Mouse (Mus musculus): Measurements from ENCODE around the gene Fam43b.
A peak's percentile ranks its signal among the peaks of the same experiment; 100 is the strongest.

Gene Fam43b

GRCm38 (mm10) chr4:138351821-138352220 is 44.5 kb downstream of the Fam43b start:
- Histone ChIP-seq H3K36me3 (ENCODE audit: insufficient read depth, low read length) (no peaks in the 10 kb centered on the region), H3K9me3 (ENCODE audit: low read length) (no peaks in the 10 kb centered on the region), H3K4me3 (replicated peaks; ENCODE audit: low read length) (no peak overlapping the region), H3K4me1 (replicated peaks; ENCODE audit: low read depth, low read length) (peaks cover 14% of the 10 kb centered on the region; the same call in 1 of the 2 replicates), H3K27me3 (ENCODE audit: insufficient read depth, low read length) (0 out of 2 replicates have a peak, but pooled peaks cover 6% of the 10 kb centered on the region)
- TF ChIP-seq CTCF (conservative IDR thresholded peaks at IDR 0.05; ENCODE audit: low read length) (no peak), NANOG (IDR thresholded peaks at IDR 0.05; ENCODE audit: borderline replicate concordance, low read length) (peak; percentile 66), POU5F1 (IDR thresholded peaks at IDR 0.05; ENCODE audit: borderline replicate concordance, low read length) (no peak)

- Histone ChIP-seq H3K4me3 (replicated peaks; ENCODE audit: low read length) (no peak overlapping the region), H3K27me3 (ENCODE audit: insufficient read depth, low read length) (0 out of 2 replicates have a peak, but pooled peaks cover 6% of the 10 kb centered on the region), H3K9me3 (ENCODE audit: low read length) (no peaks in the 10 kb centered on the region), H3K4me1 (replicated peaks; ENCODE audit: low read depth, low read length) (peaks cover 10% of the 10 kb centered on the region; the same call in 1 of the 2 replicates), H3K36me3 (ENCODE audit: insufficient read depth, low read length) (no peaks in the 10 kb centered on the region)
- TF ChIP-seq POU5F1 (IDR thresholded peaks at IDR 0.05; ENCODE audit: borderline replicate concordance, low read length) (no peak), NANOG (IDR thresholded peaks at IDR 0.05; ENCODE audit: borderline replicate concordance, low read length) (no peak), CTCF (conservative IDR thresholded peaks at IDR 0.05; ENCODE audit: low read length) (no peak)
These were observed 47.6 kb downstream of the Fam43b start for GRCm38 (mm10) chr4:138348716-138349115.

GRCm38 (mm10) chr4:138347280-138347679 is 49.0 kb downstream of the Fam43b start:
- Histone ChIP-seq H3K4me1 (replicated peaks; ENCODE audit: low read depth, low read length) (peaks cover 9% of the 10 kb centered on the region; the same call in 1 of the 2 replicates), H3K27me3 (ENCODE audit: insufficient read depth, low read length) (0 out of 2 replicates have a peak, but pooled peaks cover 6% of the 10 kb centered on the region), H3K9me3 (ENCODE audit: low read length) (no peaks in the 10 kb centered on the region), H3K36me3 (ENCODE audit: insufficient read depth, low read length) (no peaks in the 10 kb centered on the region), H3K4me3 (replicated peaks; ENCODE audit: low read length) (no peak overlapping the region)
- TF ChIP-seq NANOG (IDR thresholded peaks at IDR 0.05; ENCODE audit: borderline replicate concordance, low read length) (no peak), CTCF (conservative IDR thresholded peaks at IDR 0.05; ENCODE audit: low read length) (no peak), POU5F1 (IDR thresholded peaks at IDR 0.05; ENCODE audit: borderline replicate concordance, low read length) (no peak)

GRCm38 (mm10) chr4:138344891-138345545 is 51.3 kb downstream of the Fam43b start:
- 0 out of 2 replicates have a peak, but pooled peaks cover 6% of the 10 kb centered on the region for H3K27me3 ChIP-seq (ENCODE audit: insufficient read depth, low read length)
- H3K36me3 ChIP-seq (ENCODE audit: insufficient read depth, low read length) = no peaks in the 10 kb centered on the region
- no peaks in the 10 kb centered on the region for H3K4me1 ChIP-seq (replicated peaks; ENCODE audit: low read depth, low read length)
- TF ChIP-seq CTCF (conservative IDR thresholded peaks at IDR 0.05; ENCODE audit: low read length) (no peak), NANOG (IDR thresholded peaks at IDR 0.05; ENCODE audit: borderline replicate concordance, low read length) (no peak), POU5F1 (IDR thresholded peaks at IDR 0.05; ENCODE audit: borderline replicate concordance, low read length) (no peak)
- no peaks in the 10 kb centered on the region for H3K9me3 ChIP-seq (ENCODE audit: low read length)
- no peak overlapping the region for H3K4me3 ChIP-seq (replicated peaks; ENCODE audit: low read length)

Data from E14TG2a.4 (cell line).